Mouse (Mus musculus): Measurements from ENCODE around the gene Uap1. TPM values are rescaled to one million over a fixed set of nuclear protein-coding genes. Genes with fewer than 3 reads are reported as not detected.

Gene Uap1
- polyA plus RNA-seq, 1 experiment from 2014 or later, result 66.2 TPM

DNA sequence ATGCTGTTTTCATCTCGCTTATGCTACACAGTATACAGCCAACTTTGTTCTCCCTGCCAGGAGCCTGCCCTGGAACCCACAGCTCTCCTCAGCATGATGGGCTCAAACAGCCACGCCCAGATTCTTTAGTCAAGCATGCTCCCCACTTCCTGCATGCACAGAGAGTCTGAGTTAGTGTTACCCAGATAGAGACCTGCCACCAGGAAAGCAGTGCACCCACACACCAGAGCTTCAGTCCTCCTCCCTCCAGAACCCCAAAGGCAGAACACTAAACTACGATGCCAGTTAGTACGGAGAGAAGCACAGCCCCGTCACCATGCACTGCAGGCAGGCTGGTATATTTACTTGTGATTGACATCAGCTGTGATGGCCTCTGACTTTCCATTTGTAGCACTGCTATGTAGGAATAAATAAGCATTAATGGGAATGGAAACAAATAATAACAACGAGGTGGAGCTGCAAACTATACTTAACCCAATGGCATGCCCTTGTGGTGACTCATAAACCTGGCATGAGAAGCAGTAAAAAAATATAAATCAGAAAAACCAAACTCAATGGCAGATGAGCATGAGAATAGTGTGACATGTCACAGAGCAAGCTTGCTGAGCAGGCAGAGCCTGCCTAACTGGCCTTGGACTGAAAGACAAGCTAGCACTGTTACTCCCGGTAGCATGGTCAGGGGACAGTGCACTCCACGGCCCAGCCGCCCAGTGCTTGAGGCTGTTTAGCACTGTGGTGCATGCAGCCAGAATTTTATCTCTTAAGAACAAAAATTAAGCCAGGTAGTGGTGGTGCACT lies 26.9 kb downstream of the Uap1 start:
- H3K27me3 ChIP-seq (ENCODE audit: control insufficient read depth, insufficient read depth, low read length), result no peaks in the 10 kb centered on the region
- no peak for ATAC-seq (ENCODE audit: insufficient read depth, low FRiP score, low TSS enrichment)
- H3K36me3 ChIP-seq (ENCODE audit: control insufficient read depth, insufficient read depth, low read length), result no peaks in the 10 kb centered on the region
- H3K4me3 ChIP-seq (ENCODE audit: low read depth, low read length), result no peak overlapping the region
- no peak overlapping the region for H3K27ac ChIP-seq (ENCODE audit: low read depth, low read length)
- 92% methylated on average over 9 of the region's 9 CpGs for WGBS
- H3K9ac ChIP-seq (ENCODE audit: low read length), result no peak overlapping the region
- no peaks in the 10 kb centered on the region for H3K4me1 ChIP-seq (ENCODE audit: control insufficient read depth, insufficient read depth, low read length)
- H3K9me3 ChIP-seq (ENCODE audit: control insufficient read depth, low read length), result no peaks in the 10 kb centered on the region
- no peak overlapping the region for H3K4me2 ChIP-seq (ENCODE audit: low read depth)
- no peak for DNase-seq (ENCODE audit: low spot score)

DNA sequence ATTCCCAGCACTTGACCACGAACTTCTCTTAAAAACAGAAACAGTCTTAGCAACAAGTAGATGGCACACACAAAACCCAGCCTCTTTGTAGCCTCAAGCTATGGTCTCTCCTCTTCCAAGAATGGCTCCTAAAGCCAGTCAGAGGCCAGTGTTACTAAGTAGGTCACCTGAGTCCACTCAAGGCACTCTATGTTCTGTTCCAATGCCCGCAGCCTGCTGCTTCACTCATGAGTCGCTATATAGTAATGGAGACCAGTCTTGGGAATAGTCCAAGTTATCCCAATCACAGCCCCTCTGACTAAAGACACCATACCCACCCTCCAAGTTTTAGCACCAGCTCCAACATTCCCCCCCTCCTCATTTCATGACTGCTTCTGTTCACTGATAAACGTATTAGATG lies 29.2 kb downstream of the Uap1 start:
- H3K27me3 ChIP-seq (ENCODE audit: control insufficient read depth, insufficient read depth, low read length), result no peaks in the 10 kb centered on the region
- H3K9ac ChIP-seq (ENCODE audit: low read length), result no peak overlapping the region
- H3K4me3 ChIP-seq (ENCODE audit: low read depth, low read length), result no peak overlapping the region
- DNase-seq (ENCODE audit: low spot score) (no peak), ATAC-seq (ENCODE audit: insufficient read depth, low FRiP score, low TSS enrichment) (no peak)
- 98% methylated on average over 4 of the region's 4 CpGs for WGBS
- no peaks in the 10 kb centered on the region for H3K9me3 ChIP-seq (ENCODE audit: control insufficient read depth, low read length)
- H3K4me2 ChIP-seq (ENCODE audit: low read depth), result no peak overlapping the region
- H3K36me3 ChIP-seq (ENCODE audit: control insufficient read depth, insufficient read depth, low read length), result no peaks in the 10 kb centered on the region
- H3K27ac ChIP-seq (ENCODE audit: low read depth, low read length), result no peak overlapping the region
- no peaks in the 10 kb centered on the region for H3K4me1 ChIP-seq (ENCODE audit: control insufficient read depth, insufficient read depth, low read length)

DNA sequence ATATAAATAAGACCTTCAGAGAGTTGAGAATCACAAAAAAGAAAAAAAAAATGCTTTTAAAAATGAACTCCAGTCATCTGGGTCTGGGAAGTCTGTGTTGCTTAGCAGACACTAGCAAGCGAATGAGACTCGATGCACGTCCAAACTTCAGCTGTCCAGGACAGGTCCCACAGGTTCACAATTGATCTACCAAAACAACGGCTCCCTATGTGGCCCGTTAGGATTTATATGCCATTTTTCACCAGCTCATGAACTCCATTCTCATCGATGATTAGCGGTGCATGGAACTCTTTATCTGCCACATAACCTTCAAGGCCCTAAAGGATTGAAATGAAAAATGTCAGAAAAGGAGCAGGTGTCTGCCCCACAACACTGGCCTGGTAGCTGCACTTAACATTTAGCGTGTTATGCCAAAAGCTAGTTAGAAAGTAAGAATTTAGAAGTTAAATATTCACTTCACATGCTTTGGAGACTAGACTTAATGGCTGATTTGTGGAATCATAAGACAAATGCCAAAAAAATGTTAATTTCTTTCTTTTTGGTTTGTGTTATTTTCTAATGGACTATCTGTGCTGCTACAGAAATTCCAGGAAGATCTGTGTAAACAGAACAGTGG lies 32.4 kb downstream of the Uap1 start:
- no peaks in the 10 kb centered on the region for H3K27me3 ChIP-seq (ENCODE audit: control insufficient read depth, insufficient read depth, low read length)
- WGBS, result 87% methylated on average over 8 of the region's 8 CpGs
- no peaks in the 10 kb centered on the region for H3K4me1 ChIP-seq (ENCODE audit: control insufficient read depth, insufficient read depth, low read length)
- no peaks in the 10 kb centered on the region for H3K36me3 ChIP-seq (ENCODE audit: control insufficient read depth, insufficient read depth, low read length)
- no peak overlapping the region for H3K4me2 ChIP-seq (ENCODE audit: low read depth)
- H3K9me3 ChIP-seq (ENCODE audit: control insufficient read depth, low read length), result no peaks in the 10 kb centered on the region
- H3K9ac ChIP-seq (ENCODE audit: low read length), result no peak overlapping the region
- no peak for DNase-seq (ENCODE audit: low spot score)
- H3K27ac ChIP-seq (ENCODE audit: low read depth, low read length), result no peak overlapping the region
- no peak for ATAC-seq (ENCODE audit: insufficient read depth, low FRiP score, low TSS enrichment)
- H3K4me3 ChIP-seq (ENCODE audit: low read depth, low read length), result no peak overlapping the region

DNA sequence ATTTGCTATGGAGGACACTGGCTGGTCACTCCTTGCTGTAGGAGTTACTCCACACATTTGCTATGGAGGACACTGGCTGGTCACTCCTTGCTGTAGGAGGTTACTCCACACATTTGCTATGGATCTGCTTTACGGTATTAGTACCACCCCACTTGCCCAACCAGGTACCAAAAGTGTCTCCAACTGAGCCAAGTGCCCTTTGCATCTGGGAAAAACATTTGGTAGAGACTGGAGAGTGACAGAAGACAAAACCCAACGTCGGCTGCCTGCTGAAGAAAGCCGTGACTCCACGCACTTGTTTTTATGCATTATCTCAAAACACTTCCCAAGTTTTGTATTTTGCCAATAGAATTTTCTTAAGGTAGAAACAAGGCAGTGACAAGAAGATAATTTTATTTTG lies 33.1 kb downstream of the Uap1 start:
- ATAC-seq (ENCODE audit: insufficient read depth, low FRiP score, low TSS enrichment) (no peak), DNase-seq (ENCODE audit: low spot score) (no peak)
- Histone ChIP-seq H3K9me3 (ENCODE audit: control insufficient read depth, low read length) (no peaks in the 10 kb centered on the region), H3K4me2 (ENCODE audit: low read depth) (no peak overlapping the region), H3K9ac (ENCODE audit: low read length) (no peak overlapping the region), H3K27me3 (ENCODE audit: control insufficient read depth, insufficient read depth, low read length) (no peaks in the 10 kb centered on the region), H3K4me3 (ENCODE audit: low read depth, low read length) (no peak overlapping the region), H3K36me3 (ENCODE audit: control insufficient read depth, insufficient read depth, low read length) (no peaks in the 10 kb centered on the region), H3K4me1 (ENCODE audit: control insufficient read depth, insufficient read depth, low read length) (no peaks in the 10 kb centered on the region), H3K27ac (ENCODE audit: low read depth, low read length) (no peak overlapping the region)
- WGBS, result 91% methylated on average over 5 of the region's 5 CpGs

DNA sequence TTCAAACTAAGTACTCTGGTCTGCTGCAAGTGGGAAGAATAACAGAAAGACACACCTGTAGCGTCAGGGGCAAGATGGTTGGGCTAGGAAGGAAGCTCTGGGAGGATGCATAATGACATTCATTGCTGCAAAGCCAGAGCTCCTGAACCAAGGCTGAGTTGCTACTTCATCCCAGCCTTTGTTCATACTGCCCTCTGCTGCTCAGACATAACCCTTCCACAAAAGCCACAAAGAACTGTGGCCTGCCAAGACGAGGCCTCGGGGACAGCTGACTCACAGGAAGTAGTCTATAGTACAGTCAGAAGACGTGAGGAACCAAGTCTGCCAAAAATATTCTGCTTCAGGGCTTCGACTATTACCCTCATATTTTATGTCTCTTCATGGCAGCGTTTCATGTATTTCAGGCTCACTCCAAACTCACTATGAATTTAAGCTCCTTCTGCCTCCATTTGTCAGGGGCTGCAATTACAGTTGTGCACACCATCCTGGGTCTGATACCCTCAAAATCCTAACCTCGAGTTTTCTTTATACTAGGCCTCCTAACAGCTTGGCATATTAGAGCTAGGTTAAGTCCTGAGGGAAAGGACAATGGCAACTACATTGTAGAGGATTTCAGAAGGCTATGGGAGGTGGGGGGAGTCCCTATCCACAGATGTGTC lies 38.3 kb downstream of the Uap1 start:
- Histone ChIP-seq H3K4me1 (ENCODE audit: control insufficient read depth, insufficient read depth, low read length) (no peaks in the 10 kb centered on the region), H3K27ac (ENCODE audit: low read depth, low read length) (no peak overlapping the region), H3K9me3 (ENCODE audit: control insufficient read depth, low read length) (no peaks in the 10 kb centered on the region), H3K36me3 (ENCODE audit: control insufficient read depth, insufficient read depth, low read length) (no peaks in the 10 kb centered on the region), H3K27me3 (ENCODE audit: control insufficient read depth, insufficient read depth, low read length) (no peaks in the 10 kb centered on the region), H3K4me2 (ENCODE audit: low read depth) (no peak overlapping the region), H3K9ac (ENCODE audit: low read length) (no peak overlapping the region), H3K4me3 (ENCODE audit: low read depth, low read length) (no peak overlapping the region)
- DNase-seq (ENCODE audit: low spot score) (peak; percentile 65), ATAC-seq (ENCODE audit: insufficient read depth, low FRiP score, low TSS enrichment) (peak; percentile 58; the same call in 1 of the 2 replicates)
- WGBS, result 29% methylated on average over 7 of the region's 7 CpGs

DNA sequence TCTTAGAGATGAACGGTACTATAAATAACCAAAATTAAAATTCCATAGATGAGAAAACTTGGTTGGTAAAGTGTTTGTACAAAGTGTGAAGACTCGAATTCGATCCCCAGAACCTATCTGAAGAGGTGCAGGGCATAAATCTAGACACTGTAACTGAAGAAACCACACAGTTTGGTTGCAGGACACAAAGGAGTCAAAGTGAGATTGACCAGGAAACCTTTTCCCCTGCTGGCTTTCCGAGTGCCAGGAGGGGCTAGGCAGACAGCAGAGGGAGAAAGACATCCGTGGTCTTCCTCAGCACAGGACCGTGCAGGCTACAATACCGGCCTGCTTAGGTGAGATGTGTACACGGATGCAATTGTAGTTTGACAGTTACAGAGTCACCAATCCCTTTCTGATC lies 40.5 kb downstream of the Uap1 start:
- WGBS, result 92% methylated on average over 8 of the region's 8 CpGs
- H3K9ac ChIP-seq (ENCODE audit: low read length), result no peak overlapping the region
- no peak overlapping the region for H3K27ac ChIP-seq (ENCODE audit: low read depth, low read length)
- ATAC-seq (ENCODE audit: insufficient read depth, low FRiP score, low TSS enrichment) (no peak), DNase-seq (ENCODE audit: low spot score) (no peak)
- no peak overlapping the region for H3K4me2 ChIP-seq (ENCODE audit: low read depth)
- no peaks in the 10 kb centered on the region for H3K4me1 ChIP-seq (ENCODE audit: control insufficient read depth, insufficient read depth, low read length)
- H3K27me3 ChIP-seq (ENCODE audit: control insufficient read depth, insufficient read depth, low read length), result no peaks in the 10 kb centered on the region
- H3K9me3 ChIP-seq (ENCODE audit: control insufficient read depth, low read length), result no peaks in the 10 kb centered on the region
- no peak overlapping the region for H3K4me3 ChIP-seq (ENCODE audit: low read depth, low read length)
- H3K36me3 ChIP-seq (ENCODE audit: control insufficient read depth, insufficient read depth, low read length), result no peaks in the 10 kb centered on the region

DNA sequence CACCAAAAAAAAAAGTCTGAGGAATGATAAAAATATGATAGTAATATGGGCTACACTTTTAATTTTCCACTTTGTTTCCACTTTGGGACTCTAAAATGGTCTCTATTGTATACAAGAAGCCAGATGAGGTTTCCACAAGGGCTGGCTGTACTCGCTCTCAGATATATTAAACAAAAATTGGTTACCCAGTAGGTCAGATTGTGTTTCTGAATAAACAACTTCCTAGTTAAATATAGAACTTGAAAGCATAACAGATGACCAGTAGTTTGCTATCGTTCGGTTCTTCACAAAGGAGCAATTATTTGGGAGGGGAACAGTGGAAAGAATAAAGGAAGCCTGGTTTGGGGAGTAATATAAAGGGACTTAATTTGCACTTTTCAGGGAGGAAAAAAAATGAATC lies 43.8 kb downstream of the Uap1 start:
- Histone ChIP-seq H3K9me3 (ENCODE audit: control insufficient read depth, low read length) (no peaks in the 10 kb centered on the region), H3K9ac (ENCODE audit: low read length) (no peak overlapping the region), H3K4me3 (ENCODE audit: low read depth, low read length) (no peak overlapping the region), H3K36me3 (ENCODE audit: control insufficient read depth, insufficient read depth, low read length) (no peaks in the 10 kb centered on the region), H3K27ac (ENCODE audit: low read depth, low read length) (no peak overlapping the region), H3K4me2 (ENCODE audit: low read depth) (no peak overlapping the region), H3K4me1 (ENCODE audit: control insufficient read depth, insufficient read depth, low read length) (no peaks in the 10 kb centered on the region), H3K27me3 (ENCODE audit: control insufficient read depth, insufficient read depth, low read length) (no peaks in the 10 kb centered on the region)
- WGBS, result 70% methylated on average over 3 of the region's 3 CpGs
- ATAC-seq (ENCODE audit: insufficient read depth, low FRiP score, low TSS enrichment) (no peak), DNase-seq (ENCODE audit: low spot score) (no peak)

DNA sequence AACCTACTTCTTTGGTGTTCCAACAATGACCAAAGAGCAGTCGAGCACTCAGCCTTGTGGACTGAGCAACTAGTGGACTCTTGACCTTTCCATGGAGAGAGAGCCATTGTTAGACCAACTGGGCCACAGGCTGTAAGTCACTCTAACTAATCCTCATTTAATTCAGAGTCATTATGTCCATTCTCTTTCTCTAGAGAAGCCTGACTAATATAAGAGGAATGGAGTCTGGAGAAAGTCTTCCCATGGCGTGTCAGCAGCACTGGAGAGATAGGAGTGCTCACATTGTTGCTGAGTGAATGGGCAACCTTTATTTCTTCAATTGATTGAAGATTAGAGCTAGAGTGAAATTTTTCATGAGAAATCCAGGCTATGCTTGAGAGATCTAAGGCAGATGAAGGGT lies 50.1 kb downstream of the Uap1 start:
- Histone ChIP-seq H3K9ac (ENCODE audit: low read length) (no peak overlapping the region), H3K27ac (ENCODE audit: low read depth, low read length) (no peak overlapping the region), H3K4me3 (ENCODE audit: low read depth, low read length) (no peak overlapping the region), H3K36me3 (ENCODE audit: control insufficient read depth, insufficient read depth, low read length) (no peaks in the 10 kb centered on the region), H3K4me2 (ENCODE audit: low read depth) (no peak overlapping the region), H3K4me1 (ENCODE audit: control insufficient read depth, insufficient read depth, low read length) (no peaks in the 10 kb centered on the region), H3K27me3 (ENCODE audit: control insufficient read depth, insufficient read depth, low read length) (no peaks in the 10 kb centered on the region), H3K9me3 (ENCODE audit: control insufficient read depth, low read length) (no peaks in the 10 kb centered on the region)
- no peak for DNase-seq (ENCODE audit: low spot score)
- WGBS, result 66% methylated on average over 2 of the region's 2 CpGs
- no peak for ATAC-seq (ENCODE audit: insufficient read depth, low FRiP score, low TSS enrichment)

DNA sequence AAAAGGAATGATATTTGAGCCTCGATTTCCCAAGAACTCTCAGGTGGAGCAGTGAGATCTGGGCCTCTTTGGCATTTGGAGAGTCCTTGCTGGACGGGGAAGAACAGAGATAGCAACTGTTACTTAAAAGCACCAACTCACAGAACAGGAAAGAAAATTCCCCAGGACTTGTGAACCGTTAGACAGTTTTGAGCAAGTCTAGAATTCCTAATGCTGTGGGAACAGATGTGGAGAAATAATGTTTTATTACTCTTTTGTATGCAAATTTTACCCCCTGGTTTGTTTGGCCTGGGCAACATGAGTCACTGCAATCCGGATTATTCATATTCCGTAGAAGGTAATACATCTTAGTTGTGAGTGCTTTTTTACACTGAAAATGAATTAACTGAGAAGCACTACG lies 61.1 kb downstream of the Uap1 start:
- no peaks in the 10 kb centered on the region for H3K9me3 ChIP-seq (ENCODE audit: control insufficient read depth, low read length)
- H3K4me2 ChIP-seq (ENCODE audit: low read depth), result no peak overlapping the region
- no peak overlapping the region for H3K9ac ChIP-seq (ENCODE audit: low read length)
- DNase-seq (ENCODE audit: low spot score), result no peak
- WGBS, result 88% methylated on average over 6 of the region's 6 CpGs
- no peak for ATAC-seq (ENCODE audit: insufficient read depth, low FRiP score, low TSS enrichment)
- H3K27me3 ChIP-seq (ENCODE audit: control insufficient read depth, insufficient read depth, low read length), result no peaks in the 10 kb centered on the region
- no peaks in the 10 kb centered on the region for H3K4me1 ChIP-seq (ENCODE audit: control insufficient read depth, insufficient read depth, low read length)
- H3K4me3 ChIP-seq (ENCODE audit: low read depth, low read length), result no peak overlapping the region
- H3K27ac ChIP-seq (ENCODE audit: low read depth, low read length), result no peak overlapping the region
- H3K36me3 ChIP-seq (ENCODE audit: control insufficient read depth, insufficient read depth, low read length), result no peaks in the 10 kb centered on the region
